Mouse (Mus musculus) heart, embryonic 10.5 days (tissue): ENCODE data around the gene Rgs10. TPM values are rescaled to one million over a fixed set of nuclear protein-coding genes. Genes with fewer than 3 reads are reported as not detected.

Experiments
- DNase-seq: peaks from one replicate; pipeline ENCODE4 v3.0.0-alpha.2; 2017; ENCODE audit warnings: low spot score
- H3K27ac ChIP-seq: fragments of 300-500 bp; sonication (generic); 2 replicates; pipeline ENCODE4 v1.5.1; 2016; ENCODE audit warnings: mild to moderate bottlenecking
- H3K27me3 ChIP-seq: fragments of 300-500 bp; sonication (generic); 2 replicates; pipeline ENCODE4 v1.6.1; 2016; ENCODE audit warnings: mild to moderate bottlenecking; ENCODE audit not compliant: poor library complexity, insufficient read depth, severe bottlenecking
- H3K36me3 ChIP-seq: fragments of 300-500 bp; sonication (generic); 2 replicates; pipeline ENCODE4 v1.6.1; 2016; ENCODE audit warnings: mild to moderate bottlenecking, moderate library complexity
- H3K4me1 ChIP-seq: fragments of 300-500 bp; sonication (generic); 2 replicates; pipeline ENCODE4 v1.6.1; 2016; ENCODE audit warnings: mild to moderate bottlenecking
- H3K4me3 ChIP-seq: fragments of 300-500 bp; sonication (generic); 2 replicates; pipeline ENCODE4 v1.5.1; 2016; ENCODE audit warnings: mild to moderate bottlenecking, moderate library complexity
- H3K9me3 ChIP-seq: fragments of 300-500 bp; sonication (generic); 2 replicates; pipeline ENCODE4 v1.6.1; 2016; ENCODE audit warnings: mild to moderate bottlenecking, moderate library complexity
- WGBS: fragments of 180-500 bp; shearing (Covaris S2); methylation state at CpG from one replicate; pipeline ENCODE4 v1.1.7; 2016; 5-methylcytosine and 5-hydroxymethylcytosine counted together
- polyA plus RNA-seq: library from polyadenylated mRNA; unstranded; fragments of >200 nt; fragmentation: Nextera tagmentation; extraction: Ambion mirVana; gene quantifications from 2 replicates; pipeline ENCODE4 v1.2.1, GENCODE M21; 2016

Gene Rgs10
- polyA plus RNA-seq, 1 experiment from 2014 or later: 19.3 TPM

DNA sequence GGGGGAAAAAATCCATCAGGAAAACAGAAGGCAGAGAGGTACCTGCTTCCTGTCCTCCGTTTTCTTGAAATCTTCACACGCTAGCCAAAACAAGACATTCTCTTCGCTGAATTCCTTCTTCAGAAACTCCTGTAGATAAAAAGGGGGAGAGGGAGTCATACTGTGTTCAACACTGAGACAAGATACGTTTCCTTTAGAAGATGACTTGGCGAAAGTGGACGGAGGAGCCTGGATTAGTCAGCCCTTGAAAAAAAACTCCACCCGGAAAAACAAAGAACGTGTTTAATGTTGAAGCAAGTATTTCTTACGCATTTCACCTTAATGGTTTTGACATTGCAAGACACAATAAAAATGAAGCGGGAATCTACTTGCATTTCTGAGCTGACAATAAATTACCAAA is 15.4 kb downstream of the Rgs10 start:
- Histone ChIP-seq H3K27ac (no peak overlapping the region), H3K4me1 (peaks cover 35% of the 10 kb centered on the region), H3K36me3 (peaks cover 17% of the 10 kb centered on the region), H3K27me3 (no peaks in the 10 kb centered on the region), H3K9me3 (no peaks in the 10 kb centered on the region), H3K4me3 (no peak overlapping the region)
- 67% methylated on average over 10 of the region's 10 CpGs for WGBS
- no peak for DNase-seq

DNA sequence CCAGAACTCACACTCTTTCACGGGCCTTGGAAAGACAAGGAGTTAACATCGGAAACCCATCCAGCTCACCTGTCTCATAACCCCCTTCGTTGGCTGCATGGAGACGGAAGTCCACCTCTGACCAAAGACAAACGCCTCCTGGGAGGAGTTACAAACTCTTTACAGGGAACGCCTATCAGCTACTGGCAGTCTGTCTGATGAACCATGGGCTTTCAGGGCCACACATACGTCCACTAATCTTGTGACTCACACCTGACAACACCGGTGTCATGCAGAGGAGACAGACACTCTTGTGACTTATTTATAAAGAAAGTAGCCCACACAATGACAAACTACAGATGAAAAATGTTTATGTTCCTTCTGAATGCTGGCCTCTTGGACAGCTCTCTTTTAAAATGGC is 16.0 kb downstream of the Rgs10 start:
- H3K36me3 ChIP-seq: peaks cover 17% of the 10 kb centered on the region
- 76% methylated on average over 8 of the region's 8 CpGs for WGBS
- peaks cover 32% of the 10 kb centered on the region for H3K4me1 ChIP-seq

DNA sequence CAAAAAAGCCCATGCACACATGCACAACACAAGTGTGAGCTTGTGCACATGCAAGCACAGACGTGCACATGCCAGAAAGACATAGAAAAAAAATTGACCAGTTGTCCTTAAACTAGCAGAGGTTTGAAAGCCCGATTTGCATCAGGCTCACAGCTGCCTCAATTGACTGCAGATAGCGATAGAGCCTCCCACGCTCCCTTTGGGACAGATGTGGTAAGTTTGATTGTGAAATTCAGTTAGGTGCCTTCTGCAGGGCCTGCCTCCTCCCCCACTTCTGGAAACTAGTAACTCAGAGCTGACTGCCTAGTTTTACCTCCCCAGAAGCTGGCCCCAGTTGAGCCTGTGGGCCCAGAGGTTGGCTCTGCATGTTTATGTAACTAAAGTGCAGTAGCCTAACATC is 19.9 kb downstream of the Rgs10 start:
- no peaks in the 10 kb centered on the region for H3K9me3 ChIP-seq
- H3K27ac ChIP-seq: no peak overlapping the region
- H3K4me1 ChIP-seq: peaks cover 20% of the 10 kb centered on the region
- no peaks in the 10 kb centered on the region for H3K27me3 ChIP-seq
- H3K36me3 ChIP-seq: peaks cover 17% of the 10 kb centered on the region
- DNase-seq: no peak
- 72% methylated on average over 4 of the region's 4 CpGs for WGBS
- no peak overlapping the region for H3K4me3 ChIP-seq

More for the DNA sequence above, 16.0 kb downstream of the Rgs10 start:
- Histone ChIP-seq H3K27ac (peak overlapping the region; percentile 42), H3K4me3 (no peak overlapping the region), H3K27me3 (no peaks in the 10 kb centered on the region), H3K9me3 (no peaks in the 10 kb centered on the region)
- DNase-seq: no peak

DNA sequence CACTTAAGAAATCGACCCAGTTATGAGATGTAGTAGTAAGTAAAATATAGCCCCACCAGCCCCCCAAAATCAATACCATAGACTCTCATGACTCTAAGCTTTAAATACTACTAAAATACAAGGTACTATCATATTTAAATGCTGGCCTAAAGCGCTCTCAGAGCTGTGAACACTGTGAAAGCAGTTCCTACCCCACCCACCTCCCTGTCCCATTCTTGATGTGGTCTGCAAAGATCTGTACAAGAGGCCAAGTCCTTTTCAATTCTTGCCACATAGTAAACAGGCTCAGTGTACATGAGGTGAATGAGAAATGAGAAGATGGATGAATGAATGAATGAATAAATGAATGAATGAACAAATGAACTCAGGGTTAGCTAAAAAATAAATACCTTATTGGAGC is 21.5 kb downstream of the Rgs10 start:
- H3K9me3 ChIP-seq: no peaks in the 10 kb centered on the region
- peaks cover 27% of the 10 kb centered on the region for H3K4me1 ChIP-seq
- WGBS: 62% methylated on average over 2 of the region's 2 CpGs

DNA sequence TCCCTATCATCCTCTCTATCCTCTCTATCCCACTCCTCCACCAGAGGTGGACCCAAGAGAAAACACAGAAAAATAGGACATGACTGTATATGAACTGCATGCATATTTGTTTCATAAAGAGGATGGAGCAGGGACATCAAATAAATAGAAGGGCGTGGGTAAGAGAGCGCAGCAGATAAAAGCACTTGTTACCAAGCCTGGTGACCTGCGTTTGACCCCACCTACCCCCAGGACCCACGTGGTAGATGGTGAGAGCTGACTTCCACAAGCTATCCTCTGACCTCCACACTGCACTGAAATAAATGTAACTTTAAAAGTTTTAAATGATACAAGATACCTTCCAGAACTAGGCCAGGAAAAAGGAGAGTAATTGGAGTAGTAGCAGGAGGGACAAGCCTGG is 24.8 kb downstream of the Rgs10 start:
- no peaks in the 10 kb centered on the region for H3K27me3 ChIP-seq
- 37% methylated on average over 4 of the region's 4 CpGs for whole genome bisulfite sequencing
- no peak for DNase-seq
- no peak overlapping the region for H3K4me3 ChIP-seq
- no peaks in the 10 kb centered on the region for H3K36me3 ChIP-seq
- peaks cover 55% of the 10 kb centered on the region for H3K4me1 ChIP-seq
- H3K9me3 ChIP-seq: no peaks in the 10 kb centered on the region
- 0 out of 2 replicates have a peak overlapping the region, but pooled peaks have one; percentile 36 for H3K27ac ChIP-seq

More for the DNA sequence above, 21.5 kb downstream of the Rgs10 start:
- Histone ChIP-seq H3K27me3 (no peaks in the 10 kb centered on the region), H3K27ac (no peak overlapping the region), H3K36me3 (peaks cover 13% of the 10 kb centered on the region), H3K4me3 (no peak overlapping the region)
- no peak for DNase-seq

DNA sequence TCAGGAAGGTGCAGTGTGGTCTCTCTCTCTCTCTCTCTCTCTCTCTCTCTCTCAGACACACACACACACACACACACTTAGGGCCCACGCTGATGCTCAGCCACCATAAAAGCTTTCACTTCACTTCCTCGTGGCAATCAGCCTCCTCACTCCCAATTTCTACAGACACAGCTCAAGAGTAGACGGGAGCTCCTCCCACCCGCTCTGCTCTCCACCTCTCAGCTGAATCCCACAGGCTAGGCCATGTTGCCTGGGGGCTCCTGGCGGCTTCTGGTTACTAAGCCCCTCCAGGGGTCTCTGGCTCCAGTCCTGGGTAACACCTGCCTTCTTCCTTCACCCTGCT is 25.6 kb downstream of the Rgs10 start:
- H3K4me1 ChIP-seq: peaks cover 56% of the 10 kb centered on the region
- no peak for DNase-seq
- no peaks in the 10 kb centered on the region for H3K27me3 ChIP-seq
- no peaks in the 10 kb centered on the region for H3K36me3 ChIP-seq
- H3K4me3 ChIP-seq: no peak overlapping the region
- 29% methylated on average over 5 of the region's 5 CpGs for WGBS
- no peaks in the 10 kb centered on the region for H3K9me3 ChIP-seq
- peak overlapping the region; percentile 83 for H3K27ac ChIP-seq

DNA sequence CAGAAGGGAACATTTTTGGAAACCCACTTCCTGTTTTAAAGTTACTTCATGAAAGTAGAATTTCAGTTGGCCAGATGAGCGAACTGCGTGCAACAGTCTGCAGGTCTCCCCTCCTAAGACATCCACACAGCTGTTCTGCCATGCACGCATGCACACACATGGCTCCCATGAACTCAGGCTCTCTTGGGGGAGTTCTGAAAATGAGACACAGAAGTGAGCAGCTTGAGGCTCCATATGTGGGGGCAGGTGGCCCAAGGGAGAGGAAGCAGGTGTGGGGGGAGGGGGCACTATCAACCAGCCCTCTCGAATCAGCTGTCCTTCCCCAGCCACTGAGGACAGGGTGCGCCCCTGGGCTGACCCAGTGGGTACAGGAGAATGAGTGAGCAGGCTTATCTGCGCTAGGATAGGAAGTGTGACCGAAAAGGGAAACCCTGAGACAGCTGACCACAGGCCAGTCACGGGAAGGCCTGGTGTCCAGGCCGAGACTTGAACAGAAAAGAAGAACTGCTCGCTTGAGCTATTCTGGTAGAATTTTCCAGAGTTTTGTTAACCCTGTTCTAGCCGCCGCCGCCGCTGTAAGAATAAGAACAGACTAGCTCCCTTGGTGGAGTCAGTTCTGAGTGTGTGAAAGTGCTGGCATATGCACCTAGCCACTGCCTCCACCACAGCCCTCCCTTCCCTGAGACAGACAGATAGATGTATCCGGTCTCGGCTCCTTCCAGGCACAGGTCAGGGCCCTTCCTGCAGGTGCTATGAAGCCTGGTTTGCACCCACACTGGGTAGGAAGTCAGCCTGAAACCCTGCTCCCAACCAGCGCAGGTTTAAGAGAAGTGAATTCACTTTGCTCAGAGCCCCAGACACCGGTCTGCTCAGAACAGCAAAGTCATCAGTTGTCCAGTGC is 26.2 kb downstream of the Rgs10 start:
- Histone ChIP-seq H3K4me1 (peaks cover 56% of the 10 kb centered on the region), H3K36me3 (no peaks in the 10 kb centered on the region), H3K4me3 (no peak overlapping the region), H3K27ac (peak overlapping the region; percentile 83), H3K27me3 (no peaks in the 10 kb centered on the region), H3K9me3 (no peaks in the 10 kb centered on the region)
- DNase-seq: peak; percentile 82
- WGBS: 46% methylated on average over 18 of the region's 18 CpGs

DNA sequence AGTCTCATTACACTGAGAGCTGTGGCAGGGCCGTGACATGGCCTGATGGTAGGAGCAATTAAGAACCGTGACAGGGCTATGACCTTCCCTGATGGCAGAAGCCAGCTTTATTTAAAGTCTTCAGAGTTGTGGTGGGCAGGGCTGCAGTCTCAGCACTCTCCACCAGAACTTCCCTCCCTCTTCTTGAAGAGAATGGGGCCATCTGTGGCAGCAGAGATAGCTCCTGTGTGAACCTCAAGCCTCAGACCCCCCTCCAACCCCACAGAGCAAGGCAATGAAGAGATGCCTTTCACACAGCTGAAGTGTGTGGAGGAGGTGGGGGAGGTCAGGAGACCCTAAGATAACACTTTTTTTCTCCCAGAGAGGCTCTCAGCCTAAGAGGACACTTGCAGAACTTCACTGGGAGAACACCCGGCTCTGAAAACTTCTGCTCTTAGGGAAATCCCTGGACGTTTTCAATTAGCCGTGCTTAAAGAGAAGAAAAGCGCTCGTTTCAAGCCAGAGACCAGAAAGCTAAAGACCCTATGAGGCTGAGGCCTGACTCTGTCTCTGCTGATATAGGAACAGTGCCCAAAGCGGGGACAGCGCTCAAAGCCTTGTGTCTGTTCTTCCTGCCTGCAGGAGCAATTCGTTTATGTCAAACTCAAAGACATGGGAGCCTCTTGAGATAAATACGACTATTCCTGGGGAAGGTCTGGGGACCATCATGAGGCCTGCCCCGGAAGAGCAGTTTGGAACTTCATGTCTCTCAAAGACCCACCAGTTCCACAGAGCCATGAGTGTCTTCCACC is 27.1 kb downstream of the Rgs10 start:
- Histone ChIP-seq H3K27me3 (no peaks in the 10 kb centered on the region), H3K9me3 (no peaks in the 10 kb centered on the region), H3K36me3 (no peaks in the 10 kb centered on the region), H3K4me1 (peaks cover 56% of the 10 kb centered on the region), H3K4me3 (0 out of 2 replicates have a peak overlapping the region, but pooled peaks have one; percentile 7), H3K27ac (peak overlapping the region; percentile 83)
- 14% methylated on average over 12 of the region's 12 CpGs for WGBS
- peak; percentile 81 for DNase-seq

DNA sequence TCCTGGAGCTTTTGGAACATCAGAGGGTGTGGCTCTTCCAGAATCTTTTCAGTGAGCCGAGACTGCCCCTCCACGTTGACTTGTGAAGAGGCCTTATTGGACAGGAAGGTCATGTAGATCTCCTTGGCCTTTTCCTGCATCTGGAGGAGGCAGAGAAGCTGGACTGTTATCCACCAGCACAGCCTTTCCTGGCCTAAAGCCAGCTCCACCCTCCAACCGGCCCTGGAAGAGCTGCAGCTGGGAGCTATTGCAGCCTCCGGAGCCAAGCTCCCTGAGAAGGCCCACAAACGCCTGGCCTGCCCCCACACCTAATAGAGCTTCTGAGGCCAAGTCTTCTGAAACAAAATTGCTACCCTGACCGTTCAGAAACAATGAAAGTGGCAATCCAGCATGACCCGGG is 29.6 kb downstream of the Rgs10 start:
- Histone ChIP-seq H3K4me1 (peaks cover 53% of the 10 kb centered on the region), H3K4me3 (no peak overlapping the region), H3K27me3 (no peaks in the 10 kb centered on the region), H3K27ac (peak overlapping the region; percentile 65; the same call in 1 of the 2 replicates), H3K9me3 (no peaks in the 10 kb centered on the region), H3K36me3 (no peaks in the 10 kb centered on the region)
- DNase-seq: peak; percentile 90
- WGBS: 35% methylated on average over 7 of the region's 7 CpGs

DNA sequence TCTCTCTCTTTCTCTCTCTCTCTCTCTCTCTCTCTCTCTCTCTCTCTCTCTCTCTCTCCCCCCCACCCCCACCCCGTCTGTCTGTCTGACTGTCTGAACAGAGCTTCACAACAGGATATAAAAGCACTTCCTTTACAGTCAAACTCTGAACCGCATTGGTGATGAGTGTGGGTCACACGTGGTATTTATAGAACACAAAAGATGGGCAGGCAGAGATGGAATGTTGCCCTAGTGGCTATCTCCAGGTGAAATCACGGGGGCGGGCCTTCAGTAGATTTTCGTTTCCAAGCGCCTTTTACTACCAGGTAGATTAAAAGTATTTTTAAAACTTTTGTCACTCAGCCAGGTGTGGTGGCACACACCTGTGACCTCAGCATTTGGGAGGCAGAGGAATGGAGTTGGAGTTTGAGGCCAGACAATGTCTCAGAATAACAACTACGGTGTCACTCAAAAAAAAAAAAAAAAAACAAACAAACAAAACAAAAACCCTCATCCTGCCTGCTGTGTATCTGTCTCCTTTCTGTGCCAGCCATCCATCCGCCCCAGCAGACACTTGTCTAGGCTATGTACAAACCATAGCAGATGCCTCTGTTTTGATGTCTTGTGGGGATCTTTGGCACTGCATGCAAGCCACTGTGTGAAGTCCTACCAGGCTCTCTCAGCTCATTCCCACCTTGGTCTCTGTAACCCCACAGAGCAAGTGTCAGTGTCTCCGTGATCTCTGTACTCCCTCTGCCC is 34.7 kb downstream of the Rgs10 start:
- no peaks in the 10 kb centered on the region for H3K36me3 ChIP-seq
- H3K27me3 ChIP-seq: no peaks in the 10 kb centered on the region
- H3K9me3 ChIP-seq: no peaks in the 10 kb centered on the region
- 64% methylated on average over 10 of the region's 10 CpGs for WGBS
- H3K27ac ChIP-seq: no peak overlapping the region
- no peak for DNase-seq
- peaks cover 37% of the 10 kb centered on the region for H3K4me1 ChIP-seq
- no peak overlapping the region for H3K4me3 ChIP-seq

DNA sequence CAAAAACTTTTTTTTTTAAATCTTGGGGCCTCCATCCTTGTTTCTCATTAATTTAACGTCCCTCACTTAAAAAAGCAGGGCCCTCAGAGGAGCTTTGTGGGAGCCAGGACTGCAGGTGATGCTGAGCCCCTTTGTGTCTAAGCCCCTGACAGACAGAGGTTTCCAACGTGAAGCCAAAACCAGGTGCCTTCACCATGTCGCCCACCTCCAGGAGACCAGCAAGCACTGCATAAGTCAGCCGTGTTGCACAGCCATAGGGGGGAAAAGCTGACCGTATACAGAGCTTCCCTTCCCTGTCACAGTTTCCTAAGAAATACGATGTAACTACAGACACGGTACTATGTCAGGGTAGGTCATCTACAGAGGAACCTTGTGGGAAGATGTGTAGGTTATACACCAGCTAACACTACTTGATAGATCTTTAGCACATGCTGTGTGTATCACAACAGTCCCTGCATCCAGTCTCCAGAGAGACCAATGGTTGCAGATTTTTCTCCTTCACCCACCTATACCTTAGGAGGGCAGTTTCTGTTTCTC is 35.3 kb downstream of the Rgs10 start:
- Histone ChIP-seq H3K36me3 (no peaks in the 10 kb centered on the region), H3K27me3 (no peaks in the 10 kb centered on the region), H3K4me3 (no peak overlapping the region), H3K9me3 (no peaks in the 10 kb centered on the region), H3K4me1 (peaks cover 33% of the 10 kb centered on the region), H3K27ac (no peak overlapping the region)
- no peak for DNase-seq
- WGBS: 72% methylated on average over 7 of the region's 7 CpGs

DNA sequence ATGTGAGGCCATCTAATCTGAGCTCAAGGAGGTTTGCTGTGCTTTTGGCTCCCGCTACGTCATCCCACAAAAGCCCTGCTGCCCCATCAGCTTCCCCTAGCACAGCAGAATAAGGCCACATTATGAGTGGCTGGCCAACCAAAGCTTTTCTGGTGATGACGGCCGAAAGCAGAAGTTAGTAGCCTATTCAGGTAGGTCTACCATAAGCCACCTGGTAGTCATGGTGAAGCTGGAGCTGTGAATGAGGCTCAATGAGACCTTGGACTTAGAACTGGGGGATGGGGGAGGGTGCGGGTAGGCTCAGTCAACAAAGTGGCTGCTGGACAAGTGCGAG is 36.1 kb downstream of the Rgs10 start:
- no peak for DNase-seq
- Histone ChIP-seq H3K4me1 (peaks cover 33% of the 10 kb centered on the region), H3K27ac (no peak overlapping the region), H3K9me3 (no peaks in the 10 kb centered on the region), H3K27me3 (no peaks in the 10 kb centered on the region), H3K4me3 (no peak overlapping the region), H3K36me3 (no peaks in the 10 kb centered on the region)
- WGBS: 93% methylated on average over 6 of the region's 6 CpGs
